In the genomic region with DNA sequence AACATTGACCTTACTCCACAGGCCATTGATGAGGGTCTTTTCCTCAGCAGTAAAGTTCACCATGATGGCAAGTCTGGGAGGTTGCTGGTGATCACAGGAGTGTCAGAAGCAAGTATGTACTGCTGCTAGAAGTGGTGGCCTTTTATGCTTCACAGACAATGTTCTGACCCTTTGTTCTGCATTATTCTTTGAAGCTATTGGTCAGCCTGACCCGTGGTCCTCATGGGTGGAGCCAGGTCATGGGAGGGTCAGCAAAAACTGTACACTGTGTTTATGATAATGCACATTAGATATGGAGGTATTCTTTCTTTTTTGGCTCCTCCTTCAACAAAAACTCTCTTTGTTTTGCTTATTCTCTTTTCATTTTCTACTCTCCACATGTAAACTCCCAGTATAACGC, we compare ENCODE assay signal across 10 mouse cellular contexts. TPM values are rescaled to one million over a fixed set of nuclear protein-coding genes. Genes with fewer than 3 reads are reported as not detected.
DNase-seq lines count a peak whose midpoint lies in the region; ATAC-seq and TF ChIP-seq lines count a peak whose summit lies in the region.
"Had no signal": no experiment of that assay in that cellular context is flagged by ENCODE, and none has a peak within 500 bp of the region (broad histone marks: within the 10 kb centered on the region; RNA-seq: fewer than 3 reads in every experiment).

A gene (minus strand): TSS at position 127 of the 400 bp plus-strand sequence.

- no peak within 1 kb of the TSS for H3K4me2 ChIP-seq in heart, embryonic 12.5 days
- no peak within 1 kb of the TSS for H3K4me2 ChIP-seq in stomach, embryonic 14.5 days (replicated peaks; ENCODE audit: low read depth, low read length)
- H3K4me2 ChIP-seq in stomach, postnatal 0 days (replicated peaks; ENCODE audit: low read depth), result no peak within 1 kb of the TSS
- H3K4me2 ChIP-seq in liver, embryonic 12.5 days, result 0 out of 2 replicates have a peak within 1 kb of the TSS, but pooled peaks have one; percentile 4

- WGBS in heart, embryonic 12.5 days, result 62% methylated on average over 2 of the region's 2 CpGs
- WGBS in stomach, embryonic 14.5 days, result 73% methylated on average over 2 of the region's 2 CpGs
- 62% methylated on average over 2 of the region's 2 CpGs for WGBS in stomach, postnatal 0 days
- WGBS in liver, embryonic 12.5 days (ENCODE audit: insufficient replicate concordance), result 48% methylated on average over 2 of the region's 2 CpGs

- no peak for TF ChIP-seq EP300 in stomach, postnatal 0 days (optimal IDR thresholded peaks at IDR 0.05)

- TF ChIP-seq CTCF in stomach, postnatal 0 days (IDR thresholded peaks at IDR 0.05; ENCODE audit: low read depth), result no peak

- H3K9ac ChIP-seq in heart, embryonic 12.5 days, result no peak within 1 kb of the TSS
- no peak within 1 kb of the TSS for H3K9ac ChIP-seq in stomach, embryonic 14.5 days (replicated peaks; ENCODE audit: low read depth, low read length)
- no peak within 1 kb of the TSS for H3K9ac ChIP-seq in stomach, postnatal 0 days (ENCODE audit: low read length)
- H3K9ac ChIP-seq in liver, embryonic 12.5 days, result peak within 1 kb of the TSS; percentile 45

- no peaks in the 10 kb centered on the region for H3K36me3 ChIP-seq in heart, embryonic 12.5 days
- H3K36me3 ChIP-seq in stomach, embryonic 14.5 days (ENCODE audit: control insufficient read depth, insufficient read depth, low read length), result no peaks in the 10 kb centered on the region
- H3K36me3 ChIP-seq in stomach, postnatal 0 days (ENCODE audit: control insufficient read depth, insufficient read depth, low read length), result no peaks in the 10 kb centered on the region
- no peaks in the 10 kb centered on the region for H3K36me3 ChIP-seq in liver, embryonic 12.5 days

- no peak for DNase-seq in heart, adult 11 months
- DNase-seq in stomach, postnatal 0 days (ENCODE audit: low spot score), result no peak
- no peak for DNase-seq in ovary, postnatal 36 days (ENCODE audit: low spot score)
- DNase-seq in right cerebral cortex, postnatal 4 days, result no peak
- DNase-seq in testis, postnatal 14 days (ENCODE audit: low spot score), result no peak

- H3K4me1 ChIP-seq in heart, embryonic 12.5 days (replicated peaks), result no peaks in the 10 kb centered on the region
- H3K4me1 ChIP-seq in stomach, embryonic 14.5 days (ENCODE audit: control insufficient read depth, insufficient read depth, low read length), result no peaks in the 10 kb centered on the region
- H3K4me1 ChIP-seq in stomach, postnatal 0 days (replicated peaks; ENCODE audit: control insufficient read depth, insufficient read depth), result no peaks in the 10 kb centered on the region
- H3K4me1 ChIP-seq in liver, embryonic 12.5 days, result peaks cover 62% of the 10 kb centered on the region

- 0 out of 2 replicates have a peak within 1 kb of the TSS, but pooled peaks have one; percentile 23 for H3K27ac ChIP-seq in heart, embryonic 12.5 days (ENCODE audit: poor library complexity, severe bottlenecking)
- no peak within 1 kb of the TSS for H3K27ac ChIP-seq in stomach, embryonic 14.5 days (ENCODE audit: low read length)
- no peak within 1 kb of the TSS for H3K27ac ChIP-seq in stomach, postnatal 0 days (replicated peaks)
- peak within 1 kb of the TSS; percentile 86 for H3K27ac ChIP-seq in liver, embryonic 12.5 days
- H3K27ac ChIP-seq: left cerebral cortex, adult 2 months had no signal

- peak; percentile 86 for ATAC-seq in heart, embryonic 12.5 days (ENCODE audit: insufficient number of reproducible peaks, low FRiP score)
- no peak for ATAC-seq in stomach, embryonic 14.5 days (ENCODE audit: insufficient number of reproducible peaks, insufficient read depth, low FRiP score, low read depth)
- ATAC-seq in stomach, postnatal 0 days (ENCODE audit: low FRiP score, low TSS enrichment), result no peak
- peak; percentile 47 for ATAC-seq in liver, embryonic 12.5 days
- ATAC-seq: inflammation-experienced regulatory T-cells, adult 6 months had no signal

- H3K9me3 ChIP-seq in heart, embryonic 12.5 days (replicated peaks), result no peaks in the 10 kb centered on the region
- no peaks in the 10 kb centered on the region for H3K9me3 ChIP-seq in stomach, embryonic 14.5 days (ENCODE audit: control insufficient read depth, low read depth, low read length)
- no peaks in the 10 kb centered on the region for H3K9me3 ChIP-seq in stomach, postnatal 0 days (ENCODE audit: control insufficient read depth, low read length)
- no peaks in the 10 kb centered on the region for H3K9me3 ChIP-seq in liver, embryonic 12.5 days (replicated peaks)

- H3K27me3 ChIP-seq in heart, embryonic 12.5 days (replicated peaks), result no peaks in the 10 kb centered on the region
- no peaks in the 10 kb centered on the region for H3K27me3 ChIP-seq in stomach, embryonic 14.5 days (ENCODE audit: control insufficient read depth, insufficient read depth, low read length)
- no peaks in the 10 kb centered on the region for H3K27me3 ChIP-seq in stomach, postnatal 0 days (ENCODE audit: control insufficient read depth, insufficient read depth, low read length)
- no peaks in the 10 kb centered on the region for H3K27me3 ChIP-seq in liver, embryonic 12.5 days (replicated peaks)

- H3K4me3 ChIP-seq in heart, embryonic 12.5 days, result 0 out of 2 replicates have a peak within 1 kb of the TSS, but pooled peaks have one; percentile 3
- H3K4me3 ChIP-seq in stomach, embryonic 14.5 days (ENCODE audit: low read depth, low read length), result no peak within 1 kb of the TSS
- H3K4me3 ChIP-seq in stomach, postnatal 0 days (ENCODE audit: low read depth, low read length), result no peak within 1 kb of the TSS
- H3K4me3 ChIP-seq in liver, embryonic 12.5 days, result no peak within 1 kb of the TSS
- H3K4me3 ChIP-seq: left cerebral cortex, adult 2 months had no signal

RNA-seq across cellular contexts. Expression of the gene that starts here (rescaled TPM):
- polyA plus RNA-seq in heart, embryonic 12.5 days (2016; fragmentation: Nextera tagmentation; extraction: Ambion mirVana), result 31,254 and 35,001 TPM in 2 replicates
- 616 and 882 TPM in 2 replicates for polyA plus RNA-seq in stomach, embryonic 14.5 days (2014; fragmentation: Nextera tagmentation; extraction: Ambion mirVana)
- polyA plus RNA-seq in stomach, postnatal 0 days (2015; fragmentation: Nextera tagmentation; extraction: Ambion mirVana), result not detected in 2 replicates
- polyA plus RNA-seq in liver, embryonic 12.5 days (2016; fragmentation: Nextera tagmentation; extraction: Ambion mirVana), result 9,927 and 10,875 TPM in 2 replicates
- polyA plus RNA-seq: inflammation-experienced regulatory T-cells, adult 6 months had no signal

Comparison
In these comparisons a context has a peak if more than half of its experiments do, and no peak if none do; other contexts are left out.
1. RNA of the gene that starts here (polyA plus RNA-seq): 31,254 to 35,001 TPM in heart, embryonic 12.5 days, 9,927 to 10,875 TPM in liver, embryonic 12.5 days and 616 to 882 TPM in stomach, embryonic 14.5 days; not detected in stomach, postnatal 0 days; every median in the first group is over 100 times any median in the second.
2. RNA of the gene that starts here (polyA plus RNA-seq): 31,254 to 35,001 TPM in heart, embryonic 12.5 days and 9,927 to 10,875 TPM in liver, embryonic 12.5 days; 616 to 882 TPM in stomach, embryonic 14.5 days; every median in the first group is over 10 times any median in the second.
3. ATAC-seq: peak in heart, embryonic 12.5 days (single experiment) and liver, embryonic 12.5 days (single experiment); none in stomach, embryonic 14.5 days (single experiment) and stomach, postnatal 0 days (single experiment).
4. H3K27ac ChIP-seq: peak in heart, embryonic 12.5 days (single experiment) and liver, embryonic 12.5 days (single experiment); none in stomach, embryonic 14.5 days (single experiment) and stomach, postnatal 0 days (single experiment).